Mouse (Mus musculus) spleen, postnatal 4 days (tissue): ENCODE data around the gene Prdx2.

Source experiments
- DNase-seq, 2 experiments: peaks; one replicate each; pipeline ENCODE4 v3.0.0; 2022; ENCODE audit warnings: low spot score in 2 of 2

Gene Prdx2

GRCm38 (mm10) chr8:84969241-84970134 is at the start of gene Prdx2, which contains the start of the genes Gm49661 and Rnaseh2a:
Gene Prdx2 (plus strand): TSS chr8:84969587.
Gene Gm49661 (minus strand): TSS chr8:84969433.
Gene Rnaseh2a (minus strand): TSS chr8:84969767.
- DNase-seq: peak; percentile 87 to 93

- DNase-seq: no peak
Observed at GRCm38 (mm10) chr8:84921596-84921995, 47.8 kb upstream of the Prdx2 start.

- no peak for DNase-seq
Observed at GRCm38 (mm10) chr8:84925557-84925956, 43.8 kb upstream of the Prdx2 start.

- DNase-seq: no peak
Observed at GRCm38 (mm10) chr8:84927513-84927912, 41.9 kb upstream of the Prdx2 start.

- DNase-seq: peak; percentile 65 to 88
Observed at GRCm38 (mm10) chr8:84928456-84929306, 40.7 kb upstream of the Prdx2 start.

GRCm38 (mm10) chr8:84930582-84930981 is 38.8 kb upstream of the Prdx2 start:
- no peak for DNase-seq

- no peak for DNase-seq
Observed at GRCm38 (mm10) chr8:84933767-84934559, 35.4 kb upstream of the Prdx2 start.

GRCm38 (mm10) chr8:84934860-84935259 is 34.5 kb upstream of the Prdx2 start:
- DNase-seq: no peak

GRCm38 (mm10) chr8:84935489-84935888 is 33.9 kb upstream of the Prdx2 start:
- no peak for DNase-seq

GRCm38 (mm10) chr8:84936041-84936961 is 33.1 kb upstream of the Prdx2 start:
- DNase-seq: no peak

- peak; percentile 60 to 88 for DNase-seq
Observed at GRCm38 (mm10) chr8:84936962-84937546, 32.3 kb upstream of the Prdx2 start, which contains the start of gene Mast1. Gene Mast1 (minus strand): TSS chr8:84937359.

GRCm38 (mm10) chr8:84937620-84938485 is 31.5 kb upstream of the Prdx2 start:
- DNase-seq: no peak

GRCm38 (mm10) chr8:84943699-84944098 is 25.7 kb upstream of the Prdx2 start:
- DNase-seq: no peak

GRCm38 (mm10) chr8:84944478-84945160 is 24.8 kb upstream of the Prdx2 start:
- DNase-seq: peak; percentile 67 to 78

GRCm38 (mm10) chr8:84945235-84945632 is 24.2 kb upstream of the Prdx2 start:
- no peak for DNase-seq

GRCm38 (mm10) chr8:84945633-84946527 is 23.5 kb upstream of the Prdx2 start:
- DNase-seq: peak in 1 of 2 experiments; percentile 68

GRCm38 (mm10) chr8:84946528-84947240 is 22.7 kb upstream of the Prdx2 start, which contains the start of gene Rtbdn:
Gene Rtbdn (plus strand): TSS chr8:84946991.
- no peak for DNase-seq
